Mouse (Mus musculus): ENCODE measurements around the gene Cdkl3. TPM values are rescaled to one million over a fixed set of nuclear protein-coding genes. Genes with fewer than 3 reads are reported as not detected.

Cdkl3 gene
- polyA plus RNA-seq, 2 experiments: 9.5 to 12.3 TPM

DNA sequence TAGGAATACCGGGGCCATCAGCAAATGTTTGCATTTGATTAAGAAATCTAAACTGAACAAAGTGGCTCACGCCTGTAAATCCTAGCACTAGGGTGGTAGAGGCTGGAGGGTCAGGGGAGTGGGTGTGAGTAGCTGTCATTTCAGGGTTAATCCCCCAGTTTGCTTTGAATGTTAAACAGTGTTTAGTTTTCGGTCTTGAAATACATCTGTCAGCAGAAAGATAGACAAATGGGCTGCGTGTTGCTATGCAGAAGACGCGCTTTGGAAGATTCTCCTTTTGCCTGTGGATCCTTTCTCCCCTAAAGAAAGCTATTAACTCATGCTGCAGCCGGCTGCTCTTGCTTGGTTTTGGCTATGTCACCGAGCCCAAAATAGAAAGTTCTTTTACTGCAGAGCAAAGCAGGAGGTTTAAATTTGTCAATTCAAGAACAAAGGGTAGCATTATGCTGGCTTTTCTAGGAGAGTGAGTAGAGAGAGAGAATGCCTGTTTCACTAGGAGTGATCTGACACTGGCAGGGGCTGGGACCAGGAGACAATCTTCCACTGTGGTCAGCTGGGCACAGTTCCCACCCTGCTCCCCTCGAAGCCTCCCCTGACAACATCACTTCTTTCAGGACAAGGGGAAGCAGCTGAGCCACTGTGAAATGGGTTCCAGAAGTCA lies 82.3 kb downstream of the Cdkl3 start:
- no peaks in the 10 kb centered on the region for H3K9me3 ChIP-seq (ENCODE audit: control insufficient read depth, low read length)
- no peak overlapping the region for H3K4me2 ChIP-seq (replicated peaks; ENCODE audit: low read depth, low read length, severe bottlenecking)
- no peak overlapping the region for H3K4me3 ChIP-seq (replicated peaks; ENCODE audit: low read length)
- no peaks in the 10 kb centered on the region for H3K36me3 ChIP-seq (ENCODE audit: control insufficient read depth, insufficient read depth, low read length)
- H3K27ac ChIP-seq (replicated peaks; ENCODE audit: low read depth, low read length): peak overlapping the region; percentile 56
- no peak for TF ChIP-seq POLR2A (IDR thresholded peaks at IDR 0.05; ENCODE audit: borderline replicate concordance, extremely low read depth, insufficient read depth, insufficient read length)
- DNase-seq (ENCODE audit: low spot score) (no peak), ATAC-seq (ENCODE audit: low FRiP score, low read depth) (0 out of 2 replicates have a peak, but pooled peaks have one; percentile 44)
- WGBS: 61% methylated on average over 9 of the region's 9 CpGs
- no peaks in the 10 kb centered on the region for H3K27me3 ChIP-seq (ENCODE audit: control insufficient read depth, insufficient read depth, low read length)
- peak overlapping the region; percentile 28; the same call in 1 of the 2 replicates for H3K9ac ChIP-seq (ENCODE audit: low read depth, low read length, severe bottlenecking)
- H3K4me1 ChIP-seq (ENCODE audit: control insufficient read depth, insufficient read depth, low read length): peaks cover 15% of the 10 kb centered on the region; the same call in 1 of the 2 replicates

DNA sequence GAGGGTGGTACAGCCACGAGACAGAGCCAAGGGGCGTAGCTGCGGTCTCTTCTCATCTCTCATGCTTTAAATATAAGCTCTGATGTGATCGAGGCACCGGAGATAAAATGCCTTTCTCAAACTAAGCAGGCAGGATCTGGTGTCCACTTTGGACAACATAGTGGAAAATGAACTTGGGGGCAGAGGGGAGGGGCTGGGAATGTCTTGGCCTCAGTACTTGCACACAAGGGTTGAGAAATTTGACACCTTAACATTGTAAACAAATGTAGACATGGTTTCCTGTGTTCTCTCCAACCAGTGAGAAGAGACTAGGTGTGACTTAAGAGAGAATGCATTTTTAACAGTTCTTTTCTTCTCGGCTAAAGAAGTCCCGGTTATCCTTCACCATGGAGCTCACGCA lies 85.3 kb downstream of the Cdkl3 start:
- Histone ChIP-seq H3K9ac (ENCODE audit: low read depth, low read length, severe bottlenecking) (peak overlapping the region; percentile 25; the same call in 1 of the 2 replicates), H3K9me3 (ENCODE audit: control insufficient read depth, low read length) (no peaks in the 10 kb centered on the region), H3K4me3 (replicated peaks; ENCODE audit: low read length) (no peak overlapping the region), H3K27ac (replicated peaks; ENCODE audit: low read depth, low read length) (peak overlapping the region; percentile 14; the same call in 1 of the 2 replicates), H3K4me1 (ENCODE audit: control insufficient read depth, insufficient read depth, low read length) (peaks cover 15% of the 10 kb centered on the region; the same call in 1 of the 2 replicates), H3K27me3 (ENCODE audit: control insufficient read depth, insufficient read depth, low read length) (no peaks in the 10 kb centered on the region), H3K4me2 (replicated peaks; ENCODE audit: low read depth, low read length, severe bottlenecking) (no peak overlapping the region), H3K36me3 (ENCODE audit: control insufficient read depth, insufficient read depth, low read length) (no peaks in the 10 kb centered on the region)
- DNase-seq (ENCODE audit: low spot score) (no peak), ATAC-seq (ENCODE audit: low FRiP score, low read depth) (no peak)
- TF ChIP-seq POLR2A (IDR thresholded peaks at IDR 0.05; ENCODE audit: borderline replicate concordance, extremely low read depth, insufficient read depth, insufficient read length): no peak
- WGBS: 57% methylated on average over 8 of the region's 8 CpGs

DNA sequence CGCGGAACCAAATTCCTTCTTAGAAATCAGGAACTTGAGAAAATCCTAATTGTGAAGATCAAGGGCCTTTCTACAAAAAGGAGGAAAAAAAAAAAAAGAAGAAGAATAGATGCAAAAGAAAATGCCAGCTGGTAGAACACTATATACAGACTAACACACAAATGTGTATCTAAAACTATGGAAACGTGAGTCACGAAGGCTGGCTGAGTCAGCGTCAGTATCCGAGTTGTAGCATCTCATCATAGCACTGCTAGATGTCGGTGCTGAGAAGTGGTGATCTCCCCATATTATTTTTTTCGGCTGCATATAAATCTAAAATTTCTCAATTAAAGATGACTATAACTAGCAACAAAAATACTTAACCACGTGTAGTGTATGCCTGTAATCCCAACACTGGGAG lies 87.2 kb downstream of the Cdkl3 start:
- H3K27me3 ChIP-seq (ENCODE audit: control insufficient read depth, insufficient read depth, low read length): no peaks in the 10 kb centered on the region
- 88% methylated on average over 9 of the region's 9 CpGs for WGBS
- H3K27ac ChIP-seq (replicated peaks; ENCODE audit: low read depth, low read length): no peak overlapping the region
- DNase-seq (ENCODE audit: low spot score) (no peak), ATAC-seq (ENCODE audit: low FRiP score, low read depth) (no peak)
- peaks cover 15% of the 10 kb centered on the region; the same call in 1 of the 2 replicates for H3K4me1 ChIP-seq (ENCODE audit: control insufficient read depth, insufficient read depth, low read length)
- no peaks in the 10 kb centered on the region for H3K36me3 ChIP-seq (ENCODE audit: control insufficient read depth, insufficient read depth, low read length)
- TF ChIP-seq POLR2A (IDR thresholded peaks at IDR 0.05; ENCODE audit: borderline replicate concordance, extremely low read depth, insufficient read depth, insufficient read length): no peak
- H3K4me2 ChIP-seq (replicated peaks; ENCODE audit: low read depth, low read length, severe bottlenecking): no peak overlapping the region
- no peak overlapping the region for H3K9ac ChIP-seq (ENCODE audit: low read depth, low read length, severe bottlenecking)
- H3K4me3 ChIP-seq (replicated peaks; ENCODE audit: low read length): no peak overlapping the region
- H3K9me3 ChIP-seq (ENCODE audit: control insufficient read depth, low read length): no peaks in the 10 kb centered on the region

DNA sequence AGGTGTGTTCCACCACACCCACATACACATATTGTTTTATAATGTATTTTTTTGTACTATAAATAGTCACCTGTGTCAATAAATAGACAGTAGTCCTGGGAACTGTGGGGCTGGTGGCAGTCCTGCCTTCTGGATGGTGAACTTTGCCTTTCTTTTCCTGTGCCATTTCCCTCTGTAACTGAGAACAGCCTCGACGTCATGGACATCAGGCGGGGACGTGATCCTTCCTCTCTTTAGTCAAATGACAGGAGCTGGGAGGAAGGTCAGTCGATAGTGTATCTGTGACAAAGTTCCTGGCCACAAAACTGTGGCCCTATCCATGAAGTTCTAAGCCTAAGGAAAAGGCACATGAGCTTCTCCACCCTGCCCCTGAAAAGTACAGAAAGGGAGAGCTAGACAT lies 90.5 kb downstream of the Cdkl3 start:
- TF ChIP-seq POLR2A (IDR thresholded peaks at IDR 0.05; ENCODE audit: borderline replicate concordance, extremely low read depth, insufficient read depth, insufficient read length): no peak
- Histone ChIP-seq H3K36me3 (ENCODE audit: control insufficient read depth, insufficient read depth, low read length) (no peaks in the 10 kb centered on the region), H3K9me3 (ENCODE audit: control insufficient read depth, low read length) (no peaks in the 10 kb centered on the region), H3K4me2 (replicated peaks; ENCODE audit: low read depth, low read length, severe bottlenecking) (no peak overlapping the region), H3K27ac (replicated peaks; ENCODE audit: low read depth, low read length) (no peak overlapping the region), H3K27me3 (ENCODE audit: control insufficient read depth, insufficient read depth, low read length) (no peaks in the 10 kb centered on the region), H3K4me3 (replicated peaks; ENCODE audit: low read length) (no peak overlapping the region), H3K9ac (ENCODE audit: low read depth, low read length, severe bottlenecking) (no peak overlapping the region), H3K4me1 (ENCODE audit: control insufficient read depth, insufficient read depth, low read length) (peaks cover 6% of the 10 kb centered on the region; the same call in 1 of the 2 replicates)
- 62% methylated on average over 5 of the region's 5 CpGs for WGBS
- ATAC-seq (ENCODE audit: low FRiP score, low read depth) (no peak), DNase-seq (ENCODE audit: low spot score) (no peak)

DNA sequence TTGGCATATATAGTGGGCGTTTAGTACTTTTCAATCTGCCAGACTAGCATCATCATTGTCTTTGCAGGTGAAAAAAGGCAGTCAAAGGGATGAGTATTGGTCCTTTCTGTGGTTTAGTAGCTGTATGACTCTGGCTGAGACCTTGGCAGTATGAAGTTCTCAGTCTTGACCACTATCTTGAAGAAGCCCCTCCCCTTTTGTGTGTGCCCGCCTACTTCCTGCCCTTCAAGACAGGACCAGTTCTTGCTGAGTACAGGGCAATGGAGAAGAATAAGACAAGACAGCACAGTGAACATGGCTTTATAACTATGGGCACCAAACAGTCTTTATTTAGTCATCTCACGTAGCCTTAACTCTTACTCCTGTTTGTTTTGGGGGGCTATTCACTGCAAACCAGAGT lies 93.0 kb downstream of the Cdkl3 start:
- DNase-seq (ENCODE audit: low spot score) (no peak), ATAC-seq (ENCODE audit: low FRiP score, low read depth) (no peak)
- peaks cover 18% of the 10 kb centered on the region for H3K4me1 ChIP-seq (ENCODE audit: control insufficient read depth, insufficient read depth, low read length)
- H3K27ac ChIP-seq (replicated peaks; ENCODE audit: low read depth, low read length): no peak overlapping the region
- H3K36me3 ChIP-seq (ENCODE audit: control insufficient read depth, insufficient read depth, low read length): no peaks in the 10 kb centered on the region
- TF ChIP-seq POLR2A (IDR thresholded peaks at IDR 0.05; ENCODE audit: borderline replicate concordance, extremely low read depth, insufficient read depth, insufficient read length): no peak
- H3K9ac ChIP-seq (ENCODE audit: low read depth, low read length, severe bottlenecking): no peak overlapping the region
- no peaks in the 10 kb centered on the region for H3K27me3 ChIP-seq (ENCODE audit: control insufficient read depth, insufficient read depth, low read length)
- H3K4me2 ChIP-seq (replicated peaks; ENCODE audit: low read depth, low read length, severe bottlenecking): no peak overlapping the region
- WGBS: 77% methylated on average over 3 of the region's 3 CpGs
- no peak overlapping the region for H3K4me3 ChIP-seq (replicated peaks; ENCODE audit: low read length)
- H3K9me3 ChIP-seq (ENCODE audit: control insufficient read depth, low read length): no peaks in the 10 kb centered on the region
